Mouse (Mus musculus) E14TG2a.4 (cell line): ENCODE measurements around the gene Cnga1.
"Not testable (repeated sequence)": the region's sequence is repeated elsewhere in the genome, so short reads cannot be mapped to it uniquely, and the experiment has no call there.

ENCODE experiments used
- H3K27me3 ChIP-seq: 2 replicates; pipeline ENCODE4 v1.6.1; 2014; ENCODE audit warnings: low read length, control low read depth; ENCODE audit not compliant: insufficient read depth
- H3K36me3 ChIP-seq: 2 replicates; pipeline ENCODE4 v1.6.1; 2014; ENCODE audit warnings: low read length, control low read depth; ENCODE audit not compliant: insufficient read depth
- H3K4me1 ChIP-seq: replicated peaks from 2 replicates; pipeline ENCODE4 v1.6.1; 2014; ENCODE audit warnings: low read depth, low read length, control low read depth
- H3K4me3 ChIP-seq: replicated peaks from 2 replicates; pipeline ENCODE4 v1.5.1; 2014; ENCODE audit warnings: mild to moderate bottlenecking, low read length
- H3K9me3 ChIP-seq: 2 replicates; pipeline ENCODE4 v1.6.1; 2014; ENCODE audit warnings: low read length, control low read depth
- CTCF ChIP-seq: conservative IDR thresholded peaks from 2 replicates; pipeline ENCODE4 v1.5.1; 2014; ENCODE audit warnings: low read length
- NANOG ChIP-seq: IDR thresholded peaks from 2 replicates; pipeline ENCODE4 v1.6.1; 2014; ENCODE audit warnings: borderline replicate concordance, low read length, mixed read lengths
- POU5F1 ChIP-seq: IDR thresholded peaks from 2 replicates; pipeline ENCODE4 v1.6.1; 2014; ENCODE audit warnings: low read length, borderline replicate concordance

Gene Cnga1

GRCm38 (mm10) chr5:72565621-72566020, 78.5 kb downstream of the Cnga1 start:
- Histone ChIP-seq H3K36me3 (no peaks in the 10 kb centered on the region), H3K4me1 (no peaks in the 10 kb centered on the region)

GRCm38 (mm10) chr5:72563183-72563582, 80.9 kb downstream of the Cnga1 start:
- peaks cover 10% of the 10 kb centered on the region for H3K27me3 ChIP-seq
- H3K9me3 ChIP-seq = peaks cover 26% of the 10 kb centered on the region

More at GRCm38 (mm10) chr5:72565621-72566020, 78.5 kb downstream of the Cnga1 start:
- peaks cover 5% of the 10 kb centered on the region; the same call in 1 of the 2 replicates for H3K27me3 ChIP-seq
- TF ChIP-seq NANOG = no peak
- TF ChIP-seq CTCF = no peak
- no peak for TF ChIP-seq POU5F1
- H3K9me3 ChIP-seq = peaks cover 26% of the 10 kb centered on the region
- no peak overlapping the region for H3K4me3 ChIP-seq

GRCm38 (mm10) chr5:72560976-72561628, 83.0 kb downstream of the Cnga1 start:
- peaks cover 11% of the 10 kb centered on the region for H3K4me1 ChIP-seq
- peaks cover 26% of the 10 kb centered on the region for H3K9me3 ChIP-seq
- TF ChIP-seq CTCF (no peak), NANOG (no peak), POU5F1 (no peak)
- no peak overlapping the region for H3K4me3 ChIP-seq
- H3K36me3 ChIP-seq = no peaks in the 10 kb centered on the region
- peaks cover 13% of the 10 kb centered on the region for H3K27me3 ChIP-seq

More at GRCm38 (mm10) chr5:72563183-72563582, 80.9 kb downstream of the Cnga1 start:
- H3K4me1 ChIP-seq, H3K36me3 ChIP-seq, H3K4me3 ChIP-seq: not testable (repeated sequence)

GRCm38 (mm10) chr5:72559544-72560049, 84.5 kb downstream of the Cnga1 start, which contains the start of gene Nfxl1:
TSS of gene Nfxl1 (minus strand) at chr5:72559684.
- Histone ChIP-seq H3K4me1 (peaks cover 11% of the 10 kb centered on the region), H3K27me3 (peaks cover 13% of the 10 kb centered on the region), H3K4me3 (peak within 1 kb of the TSS; percentile 95), H3K36me3 (peaks cover 4% of the 10 kb centered on the region), H3K9me3 (peaks cover 20% of the 10 kb centered on the region)
- TF ChIP-seq NANOG = no peak
- no peak for TF ChIP-seq POU5F1
- no peak for TF ChIP-seq CTCF

- Histone ChIP-seq H3K36me3 (peaks cover 4% of the 10 kb centered on the region), H3K27me3 (peaks cover 13% of the 10 kb centered on the region), H3K4me1 (peaks cover 11% of the 10 kb centered on the region), H3K4me3 (peak overlapping the region; percentile 95), H3K9me3 (peaks cover 13% of the 10 kb centered on the region)
- TF ChIP-seq CTCF (no peak), NANOG (no peak), POU5F1 (no peak)
These were observed 85.2 kb downstream of the Cnga1 start for GRCm38 (mm10) chr5:72558716-72559526.

- TF ChIP-seq NANOG = no peak
- no peak for TF ChIP-seq CTCF
- no peak for TF ChIP-seq POU5F1
- peaks cover 13% of the 10 kb centered on the region for H3K27me3 ChIP-seq
- H3K4me3 ChIP-seq = no peak overlapping the region
- no peaks in the 10 kb centered on the region for H3K9me3 ChIP-seq
- H3K4me1 ChIP-seq = peaks cover 11% of the 10 kb centered on the region
- peaks cover 4% of the 10 kb centered on the region for H3K36me3 ChIP-seq
These were observed 87.8 kb downstream of the Cnga1 start for GRCm38 (mm10) chr5:72556245-72556644.
